Mouse (Mus musculus): Measurements from ENCODE around the gene Cnpy4. TPM values are rescaled to one million over a fixed set of nuclear protein-coding genes. Genes with fewer than 3 reads are reported as not detected.
A peak's percentile ranks its signal among the peaks of the same experiment; 100 is the strongest.

Cnpy4 gene
- total and polyA plus RNA-seq, 2 experiments from 2014 or later: 14.2 to 18.9 TPM

- DNase-seq (no peak), ATAC-seq (no peak)
- Histone ChIP-seq H3K4me1 (ENCODE audit: insufficient read depth) (no peaks in the 10 kb centered on the region), H3K27ac (ENCODE audit: low read depth, low read length) (no peak overlapping the region), H3K4me3 (ENCODE audit: low read depth, low read length) (no peak overlapping the region), H3K4me2 (ENCODE audit: low read depth) (no peak overlapping the region), H3K9ac (no peak overlapping the region), H3K9me3 (ENCODE audit: low read length) (no peaks in the 10 kb centered on the region), H3K27me3 (ENCODE audit: insufficient read depth, low read length) (no peaks in the 10 kb centered on the region), H3K36me3 (ENCODE audit: insufficient read depth) (no peaks in the 10 kb centered on the region)
- TF ChIP-seq CTCF (IDR thresholded peaks at IDR 0.05; ENCODE audit: low read depth): no peak
- 75% methylated on average over 4 of the region's 4 CpGs for WGBS
Measured at GRCm38 (mm10) chr5:138226491-138226890, 39.2 kb downstream of the Cnpy4 start.

GRCm38 (mm10) chr5:138227367-138227766, 40.1 kb downstream of the Cnpy4 start:
- 74% methylated on average over 2 of the region's 2 CpGs for WGBS
- Histone ChIP-seq H3K9ac (no peak overlapping the region), H3K36me3 (ENCODE audit: insufficient read depth) (no peaks in the 10 kb centered on the region), H3K4me3 (ENCODE audit: low read depth, low read length) (no peak overlapping the region), H3K9me3 (ENCODE audit: low read length) (no peaks in the 10 kb centered on the region), H3K4me2 (ENCODE audit: low read depth) (no peak overlapping the region), H3K27ac (ENCODE audit: low read depth, low read length) (no peak overlapping the region), H3K27me3 (ENCODE audit: insufficient read depth, low read length) (no peaks in the 10 kb centered on the region), H3K4me1 (ENCODE audit: insufficient read depth) (no peaks in the 10 kb centered on the region)
- DNase-seq (no peak), ATAC-seq (no peak)
- TF ChIP-seq CTCF (IDR thresholded peaks at IDR 0.05; ENCODE audit: low read depth): no peak

GRCm38 (mm10) chr5:138228026-138228425, 40.7 kb downstream of the Cnpy4 start:
- Histone ChIP-seq H3K4me3 (ENCODE audit: low read depth, low read length) (no peak overlapping the region), H3K9me3 (ENCODE audit: low read length) (no peaks in the 10 kb centered on the region), H3K4me1 (ENCODE audit: insufficient read depth) (no peaks in the 10 kb centered on the region), H3K27ac (ENCODE audit: low read depth, low read length) (no peak overlapping the region), H3K9ac (no peak overlapping the region), H3K27me3 (ENCODE audit: insufficient read depth, low read length) (no peaks in the 10 kb centered on the region), H3K4me2 (ENCODE audit: low read depth) (no peak overlapping the region), H3K36me3 (ENCODE audit: insufficient read depth) (no peaks in the 10 kb centered on the region)
- TF ChIP-seq CTCF (IDR thresholded peaks at IDR 0.05; ENCODE audit: low read depth): peak; percentile 44
- 61% methylated on average over 3 of the region's 3 CpGs for WGBS
- ATAC-seq (no peak), DNase-seq (no peak)

- TF ChIP-seq CTCF (IDR thresholded peaks at IDR 0.05; ENCODE audit: low read depth): no peak
- no peak overlapping the region for H3K27ac ChIP-seq (ENCODE audit: low read depth, low read length)
- H3K4me3 ChIP-seq (ENCODE audit: low read depth, low read length): no peak overlapping the region
- H3K9ac ChIP-seq: no peak overlapping the region
- no peaks in the 10 kb centered on the region for H3K36me3 ChIP-seq (ENCODE audit: insufficient read depth)
- ATAC-seq (no peak), DNase-seq (no peak)
- H3K4me2 ChIP-seq (ENCODE audit: low read depth): no peak overlapping the region
- 98% methylated on average over 3 of the region's 3 CpGs for WGBS
- no peaks in the 10 kb centered on the region for H3K4me1 ChIP-seq (ENCODE audit: insufficient read depth)
- H3K27me3 ChIP-seq (ENCODE audit: insufficient read depth, low read length): no peaks in the 10 kb centered on the region
- no peaks in the 10 kb centered on the region for H3K9me3 ChIP-seq (ENCODE audit: low read length)
Measured at GRCm38 (mm10) chr5:138229511-138229910, 42.2 kb downstream of the Cnpy4 start.

- no peak overlapping the region for H3K4me2 ChIP-seq (ENCODE audit: low read depth)
- no peak for ATAC-seq
- H3K4me3 ChIP-seq (ENCODE audit: low read depth, low read length): no peak overlapping the region
- H3K9ac ChIP-seq: no peak overlapping the region
- no peaks in the 10 kb centered on the region for H3K27me3 ChIP-seq (ENCODE audit: insufficient read depth, low read length)
- WGBS: 83% methylated on average over 2 of the region's 2 CpGs
- no peaks in the 10 kb centered on the region for H3K36me3 ChIP-seq (ENCODE audit: insufficient read depth)
- H3K9me3 ChIP-seq (ENCODE audit: low read length): no peaks in the 10 kb centered on the region
- no peaks in the 10 kb centered on the region for H3K4me1 ChIP-seq (ENCODE audit: insufficient read depth)
- DNase-seq: no peak
- H3K27ac ChIP-seq (ENCODE audit: low read depth, low read length): no peak overlapping the region
- TF ChIP-seq CTCF (IDR thresholded peaks at IDR 0.05; ENCODE audit: low read depth): no peak
Measured at GRCm38 (mm10) chr5:138233778-138234177, 46.5 kb downstream of the Cnpy4 start.

- Histone ChIP-seq H3K27me3 (ENCODE audit: insufficient read depth, low read length) (no peaks in the 10 kb centered on the region), H3K9me3 (ENCODE audit: low read length) (no peaks in the 10 kb centered on the region), H3K36me3 (ENCODE audit: insufficient read depth) (no peaks in the 10 kb centered on the region), H3K9ac (no peak overlapping the region), H3K4me1 (ENCODE audit: insufficient read depth) (no peaks in the 10 kb centered on the region), H3K4me2 (ENCODE audit: low read depth) (no peak overlapping the region), H3K4me3 (ENCODE audit: low read depth, low read length) (no peak overlapping the region), H3K27ac (ENCODE audit: low read depth, low read length) (no peak overlapping the region)
- DNase-seq (no peak), ATAC-seq (no peak)
- no peak for TF ChIP-seq CTCF (IDR thresholded peaks at IDR 0.05; ENCODE audit: low read depth)
Measured at GRCm38 (mm10) chr5:138234224-138234623, 46.9 kb downstream of the Cnpy4 start.

- Histone ChIP-seq H3K27me3 (ENCODE audit: insufficient read depth, low read length) (no peaks in the 10 kb centered on the region), H3K9ac (no peak overlapping the region), H3K36me3 (ENCODE audit: insufficient read depth) (no peaks in the 10 kb centered on the region), H3K4me2 (ENCODE audit: low read depth) (no peak overlapping the region), H3K4me3 (ENCODE audit: low read depth, low read length) (no peak overlapping the region), H3K9me3 (ENCODE audit: low read length) (no peaks in the 10 kb centered on the region), H3K4me1 (ENCODE audit: insufficient read depth) (no peaks in the 10 kb centered on the region), H3K27ac (ENCODE audit: low read depth, low read length) (no peak overlapping the region)
- ATAC-seq: no peak
- TF ChIP-seq CTCF (IDR thresholded peaks at IDR 0.05; ENCODE audit: low read depth): no peak
- no peak for DNase-seq
- 61% methylated on average over 2 of the region's 2 CpGs for WGBS
Measured at GRCm38 (mm10) chr5:138241511-138241910, 54.2 kb downstream of the Cnpy4 start.

MicroRNAs encoded within 50 kb of the gene (microRNA counts, 519-probe panel; counts per million panel counts)
- microRNA mmu-miR-106b (5,308 counts per million, percentile 71 among the panel's probes with 10 or more counts), microRNA mmu-miR-25 (6,718 counts per million, percentile 88 among the panel's probes with 10 or more counts), microRNA mmu-miR-93 (5,388 counts per million, percentile 72 among the panel's probes with 10 or more counts)

Small RNA genes within 50 kb of the gene (microRNA-seq; reads per million reads assigned to microRNA genes)
- gene Mir106b (5,311 to 7,704 reads per million in 2 experiments), gene Mir25 (427 to 463 reads per million in 2 experiments), gene Mir93 (4,842 to 5,419 reads per million in 2 experiments)

Other genes starting within 250 kb of the Cnpy4 start
- gene Gjc3, start 224.4 kb upstream of the Cnpy4 start, total RNA-seq (2014; rRNA removed): 0.77 and 0.95 TPM in 2 replicates
- gene Gjc3, start 224.4 kb upstream of the Cnpy4 start, polyA plus RNA-seq (2015; fragmentation: Nextera tagmentation; extraction: Ambion mirVana): 0.26 and 0.64 TPM in 2 replicates
- gene Azgp1, start 206.0 kb upstream of the Cnpy4 start, total RNA-seq (2014; rRNA removed): 0.62 TPM in 1 of 2 replicates, not detected in the other
- gene Azgp1, start 206.0 kb upstream of the Cnpy4 start, polyA plus RNA-seq (2015; fragmentation: Nextera tagmentation; extraction: Ambion mirVana): not detected in 2 replicates
- not detected in 2 replicates for gene Smok3a, start 166.2 kb upstream of the Cnpy4 start, total RNA-seq (2014; rRNA removed)
- gene Smok3a, start 166.2 kb upstream of the Cnpy4 start, polyA plus RNA-seq (2015; fragmentation: Nextera tagmentation; extraction: Ambion mirVana): not detected in 2 replicates
- not detected in 2 replicates for gene Smok3b, start 166.1 kb upstream of the Cnpy4 start, total RNA-seq (2014; rRNA removed)
- not detected in 2 replicates for gene Smok3b, start 166.1 kb upstream of the Cnpy4 start, polyA plus RNA-seq (2015; fragmentation: Nextera tagmentation; extraction: Ambion mirVana)
- not detected in 2 replicates for gene Smok3c, start 134.3 kb upstream of the Cnpy4 start, total RNA-seq (2014; rRNA removed)
- gene Smok3c, start 134.3 kb upstream of the Cnpy4 start, polyA plus RNA-seq (2015; fragmentation: Nextera tagmentation; extraction: Ambion mirVana): not detected in 2 replicates
- gene Zkscan1, start 102.4 kb upstream of the Cnpy4 start, total RNA-seq (2014; rRNA removed): 45.3 and 59.6 TPM in 2 replicates
- gene Zkscan1, start 102.4 kb upstream of the Cnpy4 start, polyA plus RNA-seq (2015; fragmentation: Nextera tagmentation; extraction: Ambion mirVana): 8.4 and 11.2 TPM in 2 replicates
- 27.9 and 32.9 TPM in 2 replicates for gene Zscan21, start 70.6 kb upstream of the Cnpy4 start, total RNA-seq (2014; rRNA removed)
- 60.4 TPM in 2 replicates for gene Zscan21, start 70.6 kb upstream of the Cnpy4 start, polyA plus RNA-seq (2015; fragmentation: Nextera tagmentation; extraction: Ambion mirVana)
- gene Zfp113, start 31.7 kb upstream of the Cnpy4 start, total RNA-seq (2014; rRNA removed): 13.6 and 13.8 TPM in 2 replicates
- gene Zfp113, start 31.7 kb upstream of the Cnpy4 start, polyA plus RNA-seq (2015; fragmentation: Nextera tagmentation; extraction: Ambion mirVana): 6.0 and 10.7 TPM in 2 replicates
- gene Cops6, start 26.4 kb upstream of the Cnpy4 start, total RNA-seq (2014; rRNA removed): 47.0 and 51.7 TPM in 2 replicates
- 255 and 265 TPM in 2 replicates for gene Cops6, start 26.4 kb upstream of the Cnpy4 start, polyA plus RNA-seq (2015; fragmentation: Nextera tagmentation; extraction: Ambion mirVana)
- 56.8 and 57.0 TPM in 2 replicates for gene Ap4m1, start 15.5 kb upstream of the Cnpy4 start, total RNA-seq (2014; rRNA removed)
- 11.1 and 16.4 TPM in 2 replicates for gene Ap4m1, start 15.5 kb upstream of the Cnpy4 start, polyA plus RNA-seq (2015; fragmentation: Nextera tagmentation; extraction: Ambion mirVana)
- 57.9 and 62.4 TPM in 2 replicates for gene Mcm7, start 15.1 kb upstream of the Cnpy4 start, total RNA-seq (2014; rRNA removed)
- gene Mcm7, start 15.1 kb upstream of the Cnpy4 start, polyA plus RNA-seq (2015; fragmentation: Nextera tagmentation; extraction: Ambion mirVana): 64.9 and 69.9 TPM in 2 replicates
- gene Taf6, start within 50 bp of the Cnpy4 start, total RNA-seq (2014; rRNA removed): 47.6 and 55.9 TPM in 2 replicates
- gene Taf6, start within 50 bp of the Cnpy4 start, polyA plus RNA-seq (2015; fragmentation: Nextera tagmentation; extraction: Ambion mirVana): 44.2 and 49.8 TPM in 2 replicates
- gene Mblac1, start 6.8 kb downstream of the Cnpy4 start, total RNA-seq (2014; rRNA removed): 9.7 and 9.9 TPM in 2 replicates
- 10.1 and 11.0 TPM in 2 replicates for gene Mblac1, start 6.8 kb downstream of the Cnpy4 start, polyA plus RNA-seq (2015; fragmentation: Nextera tagmentation; extraction: Ambion mirVana)
- gene Nxpe5, start 38.4 kb downstream of the Cnpy4 start, total RNA-seq (2014; rRNA removed): not detected in 2 replicates
- not detected in 2 replicates for gene Nxpe5, start 38.4 kb downstream of the Cnpy4 start, polyA plus RNA-seq (2015; fragmentation: Nextera tagmentation; extraction: Ambion mirVana)
- gene Lamtor4, start 68.0 kb downstream of the Cnpy4 start, total RNA-seq (2014; rRNA removed): 57.2 and 91.8 TPM in 2 replicates
- gene Lamtor4, start 68.0 kb downstream of the Cnpy4 start, polyA plus RNA-seq (2015; fragmentation: Nextera tagmentation; extraction: Ambion mirVana): 90.9 and 112 TPM in 2 replicates
- 59.6 and 61.3 TPM in 2 replicates for gene BC037034, start 76.5 kb downstream of the Cnpy4 start, total RNA-seq (2014; rRNA removed)
- gene BC037034, start 76.5 kb downstream of the Cnpy4 start, polyA plus RNA-seq (2015; fragmentation: Nextera tagmentation; extraction: Ambion mirVana): 14.2 and 16.1 TPM in 2 replicates
- 0.23 and 0.57 TPM in 2 replicates for gene Gal3st4, start 85.4 kb downstream of the Cnpy4 start, total RNA-seq (2014; rRNA removed)
- gene Gal3st4, start 85.4 kb downstream of the Cnpy4 start, polyA plus RNA-seq (2015; fragmentation: Nextera tagmentation; extraction: Ambion mirVana): 1.1 and 1.5 TPM in 2 replicates
- 0.31 and 0.33 TPM in 2 replicates for gene Gm43720, start 92.5 kb downstream of the Cnpy4 start, total RNA-seq (2014; rRNA removed)
- gene Gm43720, start 92.5 kb downstream of the Cnpy4 start, polyA plus RNA-seq (2015; fragmentation: Nextera tagmentation; extraction: Ambion mirVana): 0.04 TPM in 1 of 2 replicates, not detected in the other
- 145 and 170 TPM in 2 replicates for gene Gpc2, start 92.5 kb downstream of the Cnpy4 start, total RNA-seq (2014; rRNA removed)
- 54.2 and 62.0 TPM in 2 replicates for gene Gpc2, start 92.5 kb downstream of the Cnpy4 start, polyA plus RNA-seq (2015; fragmentation: Nextera tagmentation; extraction: Ambion mirVana)
- 12.0 and 16.9 TPM in 2 replicates for gene Stag3, start 92.8 kb downstream of the Cnpy4 start, total RNA-seq (2014; rRNA removed)
- gene Stag3, start 92.8 kb downstream of the Cnpy4 start, polyA plus RNA-seq (2015; fragmentation: Nextera tagmentation; extraction: Ambion mirVana): 4.1 and 5.5 TPM in 2 replicates
- not detected in 2 replicates for gene Pvrig, start 154.5 kb downstream of the Cnpy4 start, total RNA-seq (2014; rRNA removed)
- gene Pvrig, start 154.5 kb downstream of the Cnpy4 start, polyA plus RNA-seq (2015; fragmentation: Nextera tagmentation; extraction: Ambion mirVana): not detected in 2 replicates